Mouse (Mus musculus): ENCODE results near the gene Tdrd1.

DNA sequence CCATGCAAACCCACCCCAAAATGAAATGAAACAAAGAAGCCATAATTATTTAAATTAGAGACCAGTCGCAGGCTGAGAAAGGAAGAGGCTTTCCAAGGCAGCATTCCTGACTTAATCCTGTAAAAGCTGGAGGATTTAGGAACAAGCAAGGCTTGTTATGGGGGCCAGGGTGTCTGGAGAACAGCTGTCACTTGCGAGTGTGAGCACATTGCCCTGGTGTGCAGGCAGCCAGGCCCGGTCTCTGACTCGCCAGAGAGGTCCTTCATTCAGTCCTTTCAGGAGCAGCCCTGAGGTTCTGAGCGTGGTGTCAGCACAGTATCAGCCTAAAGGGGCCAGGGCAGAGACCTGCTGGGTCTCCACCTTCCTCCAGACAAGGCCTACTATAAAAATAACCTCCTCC is 62.6 kb downstream of the Tdrd1 start:
- no peak for TF ChIP-seq EP300 (IDR thresholded peaks at IDR 0.05; ENCODE audit: low read length)
- no peak for TF ChIP-seq ZC3H11A (IDR thresholded peaks at IDR 0.05; ENCODE audit: low read depth, low read length)
